Mouse (Mus musculus): Measurements from ENCODE around the gene Ptcra.
"Not testable (repeated sequence)": the region's sequence is repeated elsewhere in the genome, so short reads cannot be mapped to it uniquely, and the experiment has no call there.

Gene Ptcra

GRCm38 (mm10) chr17:46763544-46763943 is at the start of gene Ptcra:
Ptcra (minus strand) TSS chr17:46763712.
- DNase-seq: no peak

DNA sequence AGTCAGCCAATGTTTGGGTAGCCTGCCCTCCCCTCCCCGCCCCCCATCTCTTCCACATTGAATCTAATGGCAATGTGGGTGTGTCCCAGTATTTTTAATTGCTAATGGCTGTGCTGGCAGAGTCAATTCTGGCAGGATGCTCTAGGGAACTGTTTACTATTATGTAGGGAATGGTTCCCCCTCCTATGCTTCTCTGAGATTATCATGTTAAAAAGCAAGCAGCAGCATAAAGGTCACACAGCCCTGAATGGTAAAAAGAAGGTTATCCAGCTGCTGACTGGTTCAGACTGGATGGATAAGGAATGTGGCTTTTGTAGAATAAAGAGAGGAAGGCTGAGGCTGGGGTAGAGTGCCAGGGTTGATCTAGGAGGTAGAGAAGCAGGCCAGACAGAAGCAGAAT is 48.9 kb upstream of the Ptcra start:
- DNase-seq: no peak

DNA sequence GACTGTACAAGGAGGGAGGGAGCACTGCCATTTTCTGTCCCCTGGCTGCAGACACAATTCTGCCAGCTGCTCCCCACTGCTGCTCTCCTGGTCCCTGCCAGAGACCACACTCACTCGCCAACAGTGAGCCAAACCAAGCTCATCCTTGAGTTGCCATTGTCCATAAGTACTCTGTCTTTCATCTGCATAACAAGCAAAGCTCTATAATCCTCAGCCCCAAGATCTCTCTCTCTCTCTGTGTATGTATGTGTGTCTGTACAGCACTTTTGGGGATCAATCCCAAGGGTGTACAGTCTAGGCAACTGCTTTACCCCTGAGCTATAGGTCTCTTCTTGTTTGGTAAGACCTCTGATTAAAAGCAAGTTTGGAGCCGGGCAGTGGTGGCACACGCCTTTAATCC is 47.2 kb upstream of the Ptcra start:
- no peak for DNase-seq

DNA sequence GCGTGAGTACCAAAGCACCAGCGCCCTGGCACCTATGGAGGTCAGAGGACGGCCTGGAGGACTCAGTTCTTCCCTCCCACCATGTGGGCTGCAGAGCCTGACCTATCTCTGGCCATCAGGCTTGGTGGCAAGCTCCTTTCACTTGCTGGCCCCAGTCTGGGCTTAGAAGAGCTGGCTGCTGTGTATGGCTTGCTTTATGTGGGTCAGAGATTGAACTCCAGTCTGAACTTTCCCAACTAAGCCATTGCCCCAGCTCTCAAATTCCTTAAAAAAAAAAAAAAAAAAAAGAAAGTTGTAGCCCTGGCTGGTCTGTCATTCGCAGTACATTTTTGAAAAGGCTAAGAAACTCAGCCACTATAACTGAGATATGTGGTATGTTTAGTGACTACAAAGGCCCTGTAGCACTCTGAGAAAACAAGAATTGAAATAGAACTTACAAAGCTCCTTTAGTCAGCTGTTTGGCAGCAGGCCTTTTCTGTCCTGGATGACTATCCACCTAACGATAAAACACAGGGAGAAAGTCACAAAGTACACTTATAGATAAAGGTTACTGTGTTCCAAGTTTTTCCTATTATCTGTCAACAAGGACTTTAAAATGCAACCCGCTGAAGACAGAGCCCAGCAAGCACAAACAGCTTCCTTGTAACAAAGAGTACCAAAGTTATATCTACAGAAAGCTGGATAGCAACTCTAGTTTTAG is 45.8 kb upstream of the Ptcra start:
- DNase-seq: no peak

DNA sequence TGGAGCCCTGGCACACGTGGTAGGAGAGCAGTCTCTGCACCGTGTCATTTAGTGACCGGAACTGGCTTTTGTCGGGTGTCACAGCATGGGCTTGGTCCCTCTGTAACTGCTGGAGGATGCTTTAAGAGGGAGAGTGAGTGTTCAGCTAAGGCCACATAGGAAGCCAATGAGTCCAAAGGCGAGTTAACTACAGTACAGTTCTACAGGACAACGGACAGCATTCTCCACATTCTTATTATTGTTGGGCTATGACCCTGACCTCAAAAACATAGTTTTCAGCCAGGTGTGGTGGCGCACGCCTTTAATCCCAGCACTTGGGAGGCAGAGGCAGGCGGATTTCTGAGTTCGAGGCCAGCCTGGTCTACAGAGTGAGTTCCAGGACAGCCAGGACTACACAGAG is 44.9 kb upstream of the Ptcra start:
- no peak for DNase-seq

DNA sequence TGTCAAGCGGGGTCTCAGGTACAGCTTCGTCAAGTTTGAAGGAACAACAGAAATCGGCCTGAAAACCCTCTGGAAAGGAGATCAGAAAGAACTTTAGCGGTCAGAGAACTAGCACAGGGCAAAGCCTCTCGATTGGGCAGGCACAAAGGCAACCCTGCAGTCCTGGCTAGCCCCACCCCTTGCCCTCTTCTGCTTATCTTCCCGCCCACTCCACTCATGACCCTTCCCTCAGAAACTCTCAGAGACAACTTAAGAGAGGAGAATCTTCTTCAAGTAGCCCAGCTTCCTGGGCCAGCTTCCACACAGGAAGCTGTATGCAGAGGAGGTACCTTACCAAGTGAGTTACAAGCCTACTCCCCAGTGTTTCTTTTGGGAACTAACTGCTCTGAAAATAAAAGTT is 38.2 kb upstream of the Ptcra start:
- DNase-seq: no peak

DNA sequence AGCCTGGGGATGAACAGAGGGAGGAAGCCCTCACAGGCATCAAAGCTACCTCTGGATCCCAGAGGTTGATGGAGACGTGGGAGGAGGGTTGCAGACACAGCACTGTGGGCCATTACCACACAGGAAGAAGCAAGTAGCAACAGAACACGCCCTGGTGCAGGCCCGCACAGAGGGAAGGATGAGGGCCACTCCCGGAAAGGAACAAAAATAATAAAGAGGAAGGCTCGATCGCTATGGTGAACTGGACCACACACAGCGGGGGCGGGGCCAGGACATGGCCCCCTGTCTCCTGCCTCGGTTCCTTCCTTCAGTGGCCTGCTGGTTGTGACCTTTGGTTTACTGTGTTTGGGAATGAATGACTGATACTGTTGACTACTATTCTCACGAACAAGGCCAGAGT is 36.2 kb upstream of the Ptcra start:
- DNase-seq: no peak

GRCm38 (mm10) chr17:46797386-46797785 is 33.9 kb upstream of the Ptcra start:
- no peak for DNase-seq

- no peak for DNase-seq
Observed at GRCm38 (mm10) chr17:46796743-46797142, 33.2 kb upstream of the Ptcra start.

DNA sequence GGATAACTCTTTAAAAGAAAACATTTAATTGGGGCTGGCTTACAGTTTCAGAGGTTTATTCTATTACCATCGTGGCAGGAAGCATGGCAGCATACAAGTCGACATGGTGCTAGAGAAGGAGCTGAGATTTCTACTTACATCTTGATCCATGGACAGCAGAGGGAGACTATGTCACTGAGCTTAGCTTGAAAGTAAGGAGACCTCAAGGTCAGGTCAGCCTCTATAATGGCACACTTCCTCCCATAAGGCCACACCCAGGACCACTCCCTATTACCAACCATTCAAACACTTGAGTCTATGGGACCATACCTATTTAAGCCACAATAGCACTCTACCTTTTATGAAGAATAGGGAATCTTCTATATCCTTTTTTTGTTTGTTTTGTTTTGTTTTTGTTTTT is 29.5 kb upstream of the Ptcra start:
- no peak for DNase-seq

DNA sequence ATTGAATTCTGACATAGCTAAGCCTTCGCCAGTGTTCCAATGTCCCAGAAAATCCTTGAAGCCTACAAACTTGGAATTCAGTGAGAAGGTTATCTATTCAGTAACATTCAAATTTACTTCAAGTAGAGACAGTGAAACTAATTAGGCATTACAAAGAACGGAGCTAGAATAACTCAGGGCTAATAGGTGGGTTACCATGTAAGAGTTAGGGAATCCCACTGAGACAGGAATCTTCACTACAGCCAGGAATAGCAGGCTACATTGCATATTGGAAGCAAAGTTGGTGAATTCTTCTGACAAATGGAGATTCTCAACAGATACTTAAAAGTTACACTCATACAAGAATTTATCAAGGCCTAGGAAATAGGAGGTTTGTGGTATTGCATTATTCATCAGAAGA is 24.5 kb upstream of the Ptcra start:
- not testable (repeated sequence) for DNase-seq

GRCm38 (mm10) chr17:46786952-46787351 is 23.4 kb upstream of the Ptcra start:
- DNase-seq: no peak

DNA sequence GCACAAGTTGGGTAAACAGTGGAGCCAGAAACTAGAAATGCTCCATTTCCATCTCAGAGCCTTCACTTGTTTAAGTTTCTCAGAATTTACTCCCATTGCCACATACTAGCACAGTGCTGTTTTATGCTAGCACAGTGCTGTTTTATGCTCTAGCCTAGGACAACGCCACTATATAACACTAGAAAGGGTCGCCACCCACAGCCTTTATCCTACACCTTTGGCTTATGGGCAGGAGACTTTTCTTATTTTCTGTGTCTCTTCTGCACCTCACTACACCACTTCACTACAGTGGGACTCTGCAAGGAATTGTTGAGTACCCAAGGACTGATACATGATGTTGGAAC is 19.7 kb upstream of the Ptcra start:
- no peak for DNase-seq

GRCm38 (mm10) chr17:46782341-46783221 is 19.1 kb upstream of the Ptcra start, which contains the start of gene Rpl7l1:
Rpl7l1 (minus strand) TSS chr17:46782672.
- DNase-seq: peak; percentile 90

GRCm38 (mm10) chr17:46781876-46782275 is 18.4 kb upstream of the Ptcra start:
- no peak for DNase-seq

DNA sequence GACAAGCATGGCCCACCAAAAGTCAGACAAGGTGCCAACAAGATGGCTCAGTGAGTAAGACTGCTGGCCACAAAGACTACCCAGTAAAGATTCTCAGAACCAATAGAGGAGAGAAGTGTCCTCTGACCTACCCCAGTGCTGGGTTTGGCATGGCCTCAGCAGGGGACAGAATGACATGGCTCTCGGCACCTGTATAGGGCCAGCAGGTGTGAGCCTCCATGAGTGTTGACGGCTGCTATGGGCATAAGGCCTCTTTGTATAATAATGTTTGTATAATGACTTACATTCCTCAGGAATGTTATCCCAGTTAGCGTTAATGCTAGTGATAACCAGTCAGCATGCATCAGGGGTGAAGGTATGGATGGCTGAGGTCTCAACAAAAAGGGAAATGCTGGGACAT is 12.6 kb upstream of the Ptcra start:
- no peak for DNase-seq

DNA sequence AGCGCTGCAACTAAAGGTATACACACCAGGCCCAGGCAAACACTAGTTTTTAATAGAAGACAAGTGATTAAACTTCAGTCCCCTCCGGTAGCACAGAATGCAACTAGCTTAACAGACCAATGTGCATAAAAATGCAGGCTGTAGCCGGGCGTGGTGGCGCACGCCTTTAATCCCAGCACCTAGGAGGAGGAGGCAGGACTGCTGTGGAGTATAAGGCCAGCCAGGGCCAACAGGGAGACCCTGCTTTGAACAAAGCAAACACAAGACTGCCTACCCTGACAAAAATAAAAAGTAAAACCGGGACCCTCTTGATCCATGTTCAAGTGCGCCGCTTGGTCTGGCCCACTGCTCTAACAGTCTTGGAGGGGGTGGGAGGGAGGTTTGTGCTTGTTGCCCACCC is 11.6 kb upstream of the Ptcra start:
- DNase-seq: no peak

GRCm38 (mm10) chr17:46774131-46774472 is 10.6 kb upstream of the Ptcra start:
- DNase-seq: no peak

DNA sequence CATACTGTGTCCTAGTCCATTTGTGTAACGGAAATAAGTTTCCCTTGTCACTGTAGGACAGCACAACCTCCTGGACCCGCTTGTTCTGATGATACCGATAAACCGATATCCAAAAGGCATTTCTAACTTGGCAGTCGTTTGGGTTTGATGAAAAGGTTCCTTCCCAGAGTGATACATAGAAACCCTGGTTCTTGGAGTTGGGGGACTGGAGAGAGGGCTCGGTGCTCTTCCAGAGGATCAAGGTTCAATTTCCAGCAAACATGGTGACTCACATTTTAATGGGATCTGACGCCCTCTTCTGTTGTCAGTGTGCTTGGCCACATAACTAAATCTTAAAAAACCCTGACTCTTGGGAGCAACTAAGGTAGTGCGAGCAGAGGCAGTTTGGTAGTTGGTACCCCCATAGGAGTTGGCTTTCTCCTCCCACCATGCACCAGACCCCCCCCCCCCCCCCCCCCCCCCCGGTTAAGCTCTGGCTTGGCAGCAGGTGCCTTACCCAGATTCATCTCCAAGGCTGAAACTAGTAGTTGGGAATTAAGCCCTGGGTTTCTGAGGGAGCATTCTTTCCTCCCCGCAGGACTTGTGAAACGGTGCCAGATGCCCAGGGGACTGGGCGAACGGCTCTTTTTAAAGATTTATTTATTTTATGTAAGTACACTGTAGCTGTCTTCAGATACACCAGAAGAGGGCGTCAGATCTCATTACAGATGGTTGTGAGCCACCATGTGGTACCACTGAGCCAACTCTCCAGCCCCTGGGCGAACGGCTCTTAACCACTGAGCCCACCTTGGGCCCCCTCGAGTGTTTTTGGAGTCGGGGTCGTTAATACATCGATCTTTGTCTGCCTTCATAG is 10.0 kb upstream of the Ptcra start:
- DNase-seq: no peak

GRCm38 (mm10) chr17:46772404-46773277 is 9.1 kb upstream of the Ptcra start, which contains the start of gene 2310039H08Rik:
2310039H08Rik (plus strand) TSS chr17:46772635.
- peak; percentile 83 for DNase-seq

DNA sequence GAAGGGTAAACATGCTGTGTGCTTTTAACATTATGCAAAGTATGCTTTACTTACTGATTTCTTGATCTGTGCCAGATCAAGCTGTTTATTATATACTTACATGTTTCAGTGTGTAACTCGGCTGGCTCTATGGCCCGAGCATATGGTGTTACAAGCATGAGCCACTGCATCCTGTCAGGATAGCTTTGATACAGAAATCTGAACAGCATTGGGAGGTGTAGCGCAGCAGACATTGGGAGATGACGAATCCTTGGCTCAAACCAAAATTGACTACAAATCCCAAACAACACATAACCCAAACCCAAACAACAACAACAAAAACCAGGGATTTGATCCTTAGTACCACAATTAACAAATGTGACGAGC is 8.5 kb upstream of the Ptcra start:
- DNase-seq: no peak

DNA sequence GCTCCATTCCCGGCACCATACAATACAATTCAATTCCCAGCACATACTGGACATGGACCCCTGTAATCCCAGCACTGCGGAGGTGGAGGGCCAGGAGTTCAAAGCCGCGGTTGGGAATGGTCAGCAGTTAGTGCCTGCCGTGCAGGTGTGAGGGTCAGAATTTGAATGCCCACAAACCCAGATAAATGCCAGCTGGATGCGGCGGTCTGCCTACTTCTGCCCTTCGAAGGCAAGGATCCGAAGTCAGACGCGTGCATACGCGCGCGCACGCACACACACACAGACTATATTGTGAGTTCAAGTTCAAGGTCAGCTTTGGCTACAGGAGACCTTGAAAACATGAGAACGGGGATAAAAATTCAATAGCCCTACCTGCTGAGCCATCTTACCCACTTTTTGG is 8.1 kb upstream of the Ptcra start:
- no peak for DNase-seq

GRCm38 (mm10) chr17:46771025-46771424 is 7.5 kb upstream of the Ptcra start:
- DNase-seq: no peak
